Comparison of ENCODE assay signal across 19 mouse cellular contexts in genomic region chr12:117252426-117252779, GRCm38 (mm10).
DNase-seq lines count a peak whose midpoint lies in the region; ATAC-seq and TF ChIP-seq lines count a peak whose summit lies in the region.
"Had no signal": no experiment of that assay in that cellular context is flagged by ENCODE, and none has a peak within 500 bp of the region (broad histone marks: within the 10 kb centered on the region; RNA-seq: fewer than 3 reads in every experiment).

No protein-coding gene starts in this region.

- TF ChIP-seq CTCF in liver, embryonic 14.5 days (IDR thresholded peaks at IDR 0.05; ENCODE audit: low read depth): no peak

- H3K4me3 ChIP-seq in forebrain, embryonic 11.5 days (ENCODE audit: low read depth, low read length): no peak overlapping the region
- H3K4me3 ChIP-seq in forebrain, embryonic 14.5 days (ENCODE audit: low read depth, low read length): no peak overlapping the region
- no peak overlapping the region for H3K4me3 ChIP-seq in liver, embryonic 11.5 days (ENCODE audit: low read depth, low read length)
- no peak overlapping the region for H3K4me3 ChIP-seq in liver, embryonic 14.5 days (ENCODE audit: insufficient read depth in 1 of 2, low read depth in 2 of 2, low read length in 2 of 2)
- no peak overlapping the region for H3K4me3 ChIP-seq in midbrain, embryonic 14.5 days (replicated peaks; ENCODE audit: low read depth, low read length)
- H3K4me3 ChIP-seq: embryonic facial prominence, embryonic 12.5 days; neural tube, embryonic 13.5 days had no signal

- intact Hi-C loops in left cerebral cortex, postnatal 10 days (cut with DNase I): no loop called here

- ATAC-seq in forebrain, embryonic 11.5 days (replicated peaks; ENCODE audit: low FRiP score): no peak
- ATAC-seq in forebrain, embryonic 14.5 days: no peak
- ATAC-seq in liver, embryonic 11.5 days (replicated peaks; ENCODE audit: low FRiP score): peak; percentile 78; the same call in 1 of the 2 replicates
- ATAC-seq in liver, embryonic 14.5 days (ENCODE audit: insufficient read depth): no peak; the same call in 1 of the 2 replicates
- ATAC-seq in midbrain, embryonic 14.5 days (ENCODE audit: low FRiP score, low TSS enrichment): no peak

- no peak overlapping the region for H3K9ac ChIP-seq in forebrain, embryonic 11.5 days (ENCODE audit: low read length)
- H3K9ac ChIP-seq in forebrain, embryonic 14.5 days (ENCODE audit: low read length): no peak overlapping the region
- no peak overlapping the region for H3K9ac ChIP-seq in liver, embryonic 11.5 days (ENCODE audit: low read depth, low read length)
- peak overlapping the region; percentile 27; the same call in 1 of the 2 replicates for H3K9ac ChIP-seq in liver, embryonic 14.5 days (replicated peaks)
- H3K9ac ChIP-seq in midbrain, embryonic 14.5 days (replicated peaks; ENCODE audit: low read length): no peak overlapping the region
- H3K9ac ChIP-seq: embryonic facial prominence, embryonic 12.5 days; hindbrain, embryonic 14.5 days; neural tube, embryonic 13.5 days had no signal

- no peak overlapping the region for H3K4me2 ChIP-seq in forebrain, embryonic 11.5 days (ENCODE audit: low read depth, low read length, severe bottlenecking)
- no peak overlapping the region for H3K4me2 ChIP-seq in forebrain, embryonic 14.5 days (ENCODE audit: low read length)
- peak overlapping the region; percentile 57 for H3K4me2 ChIP-seq in liver, embryonic 11.5 days
- H3K4me2 ChIP-seq in liver, embryonic 14.5 days (ENCODE audit: low read depth): peak overlapping the region; percentile 41
- no peak overlapping the region for H3K4me2 ChIP-seq in midbrain, embryonic 14.5 days (ENCODE audit: low read length)
- H3K4me2 ChIP-seq: embryonic facial prominence, embryonic 12.5 days; heart, embryonic 11.5 days; hindbrain, embryonic 14.5 days; neural tube, embryonic 13.5 days had no signal

- DNase-seq in forebrain, embryonic 11.5 days (ENCODE audit: low spot score): no peak
- no peak for DNase-seq in forebrain, embryonic 14.5 days (ENCODE audit: low spot score)
- no peak for DNase-seq in liver, embryonic 11.5 days (ENCODE audit: low spot score)
- no peak for DNase-seq in liver
- no peak for DNase-seq in liver, embryonic 14.5 days (ENCODE audit: low read depth in 3 of 3, low spot score in 3 of 3)
- no peak for DNase-seq in midbrain, embryonic 14.5 days
- DNase-seq in left cerebral cortex, postnatal 10 days (ENCODE audit: extremely low spot score in 1 of 2, low spot score in 2 of 2): no peak
- DNase-seq in adrenal gland, adult 18-20 months (ENCODE audit: low spot score in 2 of 2): no peak
- DNase-seq: adrenal gland, postnatal 10 days; cerebellum, adult 11-12 months; heart, postnatal 14 days; kidney, postnatal 25 days; lung, adult 2 months; lung, postnatal 36 days; thymus, postnatal 36 days had no signal

- H3K9me3 ChIP-seq in forebrain, embryonic 11.5 days (ENCODE audit: control insufficient read depth, low read length): no peaks in the 10 kb centered on the region
- H3K9me3 ChIP-seq in forebrain, embryonic 14.5 days (replicated peaks; ENCODE audit: control insufficient read depth, low read length): no peaks in the 10 kb centered on the region
- no peaks in the 10 kb centered on the region for H3K9me3 ChIP-seq in liver, embryonic 11.5 days (ENCODE audit: control insufficient read depth, low read length)
- H3K9me3 ChIP-seq in liver, embryonic 14.5 days (ENCODE audit: control insufficient read depth, low read length): no peaks in the 10 kb centered on the region
- no peaks in the 10 kb centered on the region for H3K9me3 ChIP-seq in midbrain, embryonic 14.5 days (ENCODE audit: control insufficient read depth, low read length)
- H3K9me3 ChIP-seq: embryonic facial prominence, embryonic 12.5 days; neural tube, embryonic 13.5 days had no signal

- peak overlapping the region; percentile 68; the same call in 1 of the 2 replicates for H3K27ac ChIP-seq in forebrain, embryonic 11.5 days (ENCODE audit: low read depth, low read length)
- H3K27ac ChIP-seq in forebrain, embryonic 14.5 days (ENCODE audit: low read depth, low read length): no peak overlapping the region
- peak overlapping the region; percentile 88 for H3K27ac ChIP-seq in liver, embryonic 11.5 days (ENCODE audit: low read depth, low read length)
- H3K27ac ChIP-seq in liver, embryonic 14.5 days: peak overlapping the region; percentile 70
- H3K27ac ChIP-seq in midbrain, embryonic 14.5 days (replicated peaks; ENCODE audit: low read depth, low read length): peak overlapping the region; percentile 71
- H3K27ac ChIP-seq: hindbrain, embryonic 14.5 days; neural tube, embryonic 13.5 days had no signal

- TF ChIP-seq EP300 in liver, embryonic 14.5 days (IDR thresholded peaks at IDR 0.05; ENCODE audit: low read depth): no peak

- peaks cover 46% of the 10 kb centered on the region for H3K4me1 ChIP-seq in forebrain, embryonic 11.5 days (replicated peaks; ENCODE audit: control insufficient read depth, insufficient read depth, low read length)
- peaks cover 43% of the 10 kb centered on the region for H3K4me1 ChIP-seq in forebrain, embryonic 14.5 days (ENCODE audit: control insufficient read depth, insufficient read depth, low read length)
- peaks cover 15% of the 10 kb centered on the region for H3K4me1 ChIP-seq in liver, embryonic 11.5 days (replicated peaks; ENCODE audit: control insufficient read depth, insufficient read depth, low read length)
- peaks cover 0 to 26% of the 10 kb centered on the region in 2 experiments; a peak in 3 of 4 replicates for H3K4me1 ChIP-seq in liver, embryonic 14.5 days (replicated peaks; ENCODE audit: control insufficient read depth in 2 of 2, insufficient read depth in 2 of 2, low read length in 1 of 2)
- H3K4me1 ChIP-seq in midbrain, embryonic 14.5 days (ENCODE audit: control insufficient read depth, insufficient read depth, low read length): peaks cover 60% of the 10 kb centered on the region

- no peaks in the 10 kb centered on the region; the same call in 1 of the 2 replicates for H3K36me3 ChIP-seq in forebrain, embryonic 11.5 days (ENCODE audit: control insufficient read depth, insufficient read depth, low read length)
- H3K36me3 ChIP-seq in forebrain, embryonic 14.5 days (ENCODE audit: control insufficient read depth, insufficient read depth, low read length): peaks cover 46% of the 10 kb centered on the region
- H3K36me3 ChIP-seq in liver, embryonic 11.5 days (ENCODE audit: control insufficient read depth, insufficient read depth, low read length): no peaks in the 10 kb centered on the region
- H3K36me3 ChIP-seq in liver, embryonic 14.5 days (replicated peaks; ENCODE audit: control insufficient read depth, insufficient read depth, low read depth): no peaks in the 10 kb centered on the region
- H3K36me3 ChIP-seq in midbrain, embryonic 14.5 days (ENCODE audit: control insufficient read depth, insufficient read depth, low read length): peaks cover 68% of the 10 kb centered on the region
- H3K36me3 ChIP-seq: embryonic facial prominence, embryonic 12.5 days had no signal

- H3K27me3 ChIP-seq in forebrain, embryonic 11.5 days (ENCODE audit: control insufficient read depth, insufficient read depth, low read length): no peaks in the 10 kb centered on the region
- H3K27me3 ChIP-seq in forebrain, embryonic 14.5 days (replicated peaks; ENCODE audit: control insufficient read depth, insufficient read depth, low read length): no peaks in the 10 kb centered on the region
- no peaks in the 10 kb centered on the region; the same call in 1 of the 2 replicates for H3K27me3 ChIP-seq in liver, embryonic 11.5 days (replicated peaks; ENCODE audit: control insufficient read depth, insufficient read depth, low read length)
- no peaks in the 10 kb centered on the region for H3K27me3 ChIP-seq in liver, embryonic 14.5 days (ENCODE audit: control insufficient read depth, insufficient read depth, low read length)
- H3K27me3 ChIP-seq in midbrain, embryonic 14.5 days (ENCODE audit: control insufficient read depth, insufficient read depth, low read length): no peaks in the 10 kb centered on the region
- H3K27me3 ChIP-seq: embryonic facial prominence, embryonic 12.5 days had no signal

- 9% methylated on average over 3 of the region's 3 CpGs for WGBS in forebrain, embryonic 11.5 days
- WGBS in forebrain, embryonic 14.5 days: 24% methylated on average over 3 of the region's 3 CpGs
- 11% methylated on average over 3 of the region's 3 CpGs for WGBS in liver, embryonic 11.5 days
- 1% methylated on average over 3 of the region's 3 CpGs for WGBS in liver, embryonic 14.5 days (ENCODE audit: insufficient replicate concordance)
- 2% methylated on average over 3 of the region's 3 CpGs for WGBS in midbrain, embryonic 14.5 days

Comparison
In these comparisons a context has a peak if more than half of its experiments do, and no peak if none do; other contexts are left out.
1. H3K4me2 ChIP-seq: peak in liver, embryonic 11.5 days (single experiment) and liver, embryonic 14.5 days (single experiment); none in forebrain, embryonic 11.5 days (single experiment), forebrain, embryonic 14.5 days (single experiment) and midbrain, embryonic 14.5 days (single experiment).